In genomic region chr12:25394326-25394725, GRCm38 (mm10) we compare ENCODE assay signal across 12 mouse cellular contexts.
"Had no signal": no experiment of that assay in that cellular context is flagged by ENCODE, and none has a peak within 500 bp of the region (broad histone marks: within the 10 kb centered on the region; RNA-seq: fewer than 3 reads in every experiment).

No protein-coding gene starts in this region.

- H3K9me3 ChIP-seq: limb, embryonic 13.5 days; liver, embryonic 15.5 days; midbrain, embryonic 15.5 days had no signal

- H3K4me3 ChIP-seq: limb, embryonic 13.5 days; liver, embryonic 15.5 days; midbrain, embryonic 15.5 days had no signal

- DNase-seq: kidney, adult 11 months; kidney, postnatal 10 days; kidney, postnatal 4 days; left cerebral cortex, postnatal 4 days; lung, adult 2 months; lung, postnatal 10 days; lung, postnatal 4 days; thymus, adult 18-20 months; thymus, postnatal 36 days had no signal

- H3K9ac ChIP-seq: limb, embryonic 13.5 days; liver, embryonic 15.5 days; midbrain, embryonic 15.5 days had no signal

- ATAC-seq: midbrain, embryonic 15.5 days had no signal

- H3K27me3 ChIP-seq: limb, embryonic 13.5 days; liver, embryonic 15.5 days; midbrain, embryonic 15.5 days had no signal

- H3K27ac ChIP-seq: limb, embryonic 13.5 days; liver, embryonic 15.5 days; midbrain, embryonic 15.5 days had no signal

- H3K4me1 ChIP-seq: limb, embryonic 13.5 days; liver, embryonic 15.5 days; midbrain, embryonic 15.5 days had no signal

- H3K4me2 ChIP-seq: limb, embryonic 13.5 days; liver, embryonic 15.5 days; midbrain, embryonic 15.5 days had no signal

- H3K36me3 ChIP-seq: limb, embryonic 13.5 days; liver, embryonic 15.5 days; midbrain, embryonic 15.5 days had no signal
